Mouse (Mus musculus): ENCODE measurements around the gene Ints14.

Ints14 gene

DNA sequence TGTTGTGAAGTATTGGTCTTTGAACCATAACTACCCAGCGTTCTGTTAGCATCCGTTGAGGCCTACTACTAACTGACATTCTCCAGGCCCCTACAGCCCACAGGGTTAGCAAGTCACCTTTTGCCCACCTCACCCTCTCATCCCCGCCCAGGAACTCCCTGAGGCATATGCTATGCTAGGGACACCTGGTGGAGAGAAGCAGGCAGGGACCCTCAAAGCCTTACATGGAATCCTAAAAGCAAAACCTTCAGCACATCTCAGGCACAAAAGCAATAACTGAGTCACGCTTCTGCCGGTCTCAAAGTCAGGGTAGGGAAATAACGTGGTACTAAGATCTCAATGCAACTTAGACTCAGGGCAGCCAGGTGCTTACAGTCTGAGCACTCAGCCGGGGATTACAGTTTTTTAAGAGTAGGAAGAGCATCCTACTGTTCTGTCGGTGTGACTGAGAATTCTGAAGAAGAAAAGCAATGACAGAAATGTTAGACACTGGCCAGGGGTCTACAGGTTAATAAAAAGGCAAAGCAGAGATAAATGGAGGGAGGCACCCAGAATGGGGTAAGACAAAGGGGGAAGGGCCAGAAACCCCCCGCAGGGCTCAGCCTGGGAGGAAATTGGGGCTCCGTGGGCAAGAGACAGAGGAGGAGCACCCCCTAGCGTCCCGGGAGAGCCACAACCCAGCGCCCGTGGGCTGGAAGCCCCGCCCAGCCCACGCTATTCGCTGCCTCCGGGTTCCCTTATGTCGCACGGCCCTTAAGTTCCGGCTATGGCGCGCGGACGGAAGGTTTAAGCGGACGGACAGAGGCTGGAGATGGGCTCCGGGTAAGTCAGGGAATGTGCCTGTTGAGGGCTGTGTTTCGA, at the start of gene Ints14:
Gene Ints14 (plus strand): TSS at position 789 of the 861 bp plus-strand sequence.
- peak; percentile 98 for DNase-seq (ENCODE audit: low spot score)

DNA sequence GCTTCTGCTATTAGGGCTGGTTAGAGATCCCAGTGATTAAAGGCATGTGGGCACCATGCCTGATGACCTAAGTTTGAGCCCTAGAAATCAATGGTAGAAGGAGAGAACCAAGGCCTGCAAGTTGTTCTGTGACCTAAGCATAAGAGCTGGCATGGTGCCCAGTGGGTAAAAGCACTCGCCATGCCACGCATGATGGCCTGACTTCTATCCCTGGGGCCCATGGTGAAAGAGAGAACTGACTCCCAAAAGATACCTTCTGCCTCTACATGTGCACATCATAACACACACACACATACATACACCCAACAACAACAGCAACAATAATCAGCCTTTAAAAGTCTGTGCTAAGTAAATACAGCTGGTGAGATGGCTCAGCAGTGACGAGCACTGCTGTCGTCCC, 47.3 kb upstream of the Ints14 start:
- no peak for DNase-seq (ENCODE audit: low spot score)

DNA sequence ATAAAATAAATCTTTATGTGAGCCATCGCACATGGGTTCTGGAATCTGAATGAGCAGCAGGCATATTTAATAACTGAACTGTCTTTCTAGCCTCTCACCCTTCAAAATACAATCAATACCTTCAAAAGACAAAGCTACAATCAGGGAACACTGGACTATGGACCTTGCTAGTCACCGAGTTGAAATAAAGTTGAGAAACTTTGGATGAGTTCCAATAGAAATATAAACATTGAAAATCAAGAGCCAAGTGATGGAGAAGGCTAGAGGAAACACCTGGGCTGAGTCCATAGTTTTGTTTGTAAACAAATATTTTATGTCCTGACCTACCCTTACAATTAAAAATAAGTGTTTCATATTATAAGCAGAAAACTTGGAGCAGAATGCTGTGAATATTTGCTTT, 46.7 kb upstream of the Ints14 start:
- no peak for DNase-seq (ENCODE audit: low spot score)

DNA sequence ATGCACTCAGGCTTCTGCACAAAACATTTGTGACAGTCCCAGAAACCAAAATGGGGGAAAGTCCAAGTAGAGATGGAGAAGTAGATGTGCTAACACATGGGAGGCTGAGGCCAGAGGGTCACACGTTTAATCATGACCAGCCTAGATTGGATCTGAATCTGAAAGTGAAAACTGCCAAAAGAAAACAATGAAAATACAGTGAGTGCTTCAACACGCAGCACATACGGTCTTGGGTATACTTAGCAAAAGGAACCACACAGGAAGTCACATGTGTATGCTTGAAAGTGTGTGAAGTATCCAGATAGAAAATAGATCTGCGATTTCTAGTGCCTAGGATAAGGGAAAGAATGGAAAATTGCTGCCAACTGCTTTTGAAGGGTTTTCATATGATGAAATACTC, 46.1 kb upstream of the Ints14 start:
- no peak for DNase-seq (ENCODE audit: low spot score)

DNA sequence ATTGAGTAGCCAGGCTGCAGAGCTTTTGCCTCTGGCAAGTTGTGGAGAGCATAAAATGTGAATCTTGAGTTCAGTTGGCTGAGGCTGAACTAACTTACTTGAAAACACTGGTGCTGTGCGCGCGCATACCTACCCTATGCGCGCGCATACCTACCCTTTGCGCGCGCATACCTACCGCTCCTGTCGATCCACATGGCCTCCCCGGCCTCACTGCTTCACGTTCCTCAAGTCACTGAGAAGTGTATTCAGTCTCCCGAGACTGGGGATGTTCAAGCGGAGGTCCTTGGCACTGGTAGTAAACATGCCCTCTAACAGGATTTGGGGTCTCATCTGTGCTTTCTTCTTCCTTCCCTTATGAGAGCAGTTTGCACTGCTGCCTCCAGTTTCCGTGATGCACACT, 42.1 kb upstream of the Ints14 start:
- peak; percentile 80 for DNase-seq (ENCODE audit: low spot score)

DNA sequence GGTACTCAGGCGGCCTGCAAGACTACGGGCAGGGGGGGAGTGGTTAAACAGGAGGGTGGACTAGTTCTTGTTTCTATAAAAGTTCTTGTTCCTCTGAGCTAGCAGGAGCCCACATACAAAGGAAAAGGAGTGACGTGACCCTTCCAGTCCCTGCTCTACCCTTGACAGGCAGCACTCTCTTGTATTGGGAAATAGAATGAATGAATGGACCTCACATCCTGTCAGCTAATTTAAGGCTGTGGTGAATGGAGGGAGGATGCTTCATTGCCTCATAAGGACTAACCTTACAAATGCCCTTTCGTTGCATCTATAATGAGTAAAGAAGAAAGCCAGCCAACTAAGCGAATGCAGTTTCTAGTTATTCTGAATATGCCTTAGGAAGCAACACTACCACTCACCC, 34.9 kb upstream of the Ints14 start:
- DNase-seq (ENCODE audit: low spot score): no peak

DNA sequence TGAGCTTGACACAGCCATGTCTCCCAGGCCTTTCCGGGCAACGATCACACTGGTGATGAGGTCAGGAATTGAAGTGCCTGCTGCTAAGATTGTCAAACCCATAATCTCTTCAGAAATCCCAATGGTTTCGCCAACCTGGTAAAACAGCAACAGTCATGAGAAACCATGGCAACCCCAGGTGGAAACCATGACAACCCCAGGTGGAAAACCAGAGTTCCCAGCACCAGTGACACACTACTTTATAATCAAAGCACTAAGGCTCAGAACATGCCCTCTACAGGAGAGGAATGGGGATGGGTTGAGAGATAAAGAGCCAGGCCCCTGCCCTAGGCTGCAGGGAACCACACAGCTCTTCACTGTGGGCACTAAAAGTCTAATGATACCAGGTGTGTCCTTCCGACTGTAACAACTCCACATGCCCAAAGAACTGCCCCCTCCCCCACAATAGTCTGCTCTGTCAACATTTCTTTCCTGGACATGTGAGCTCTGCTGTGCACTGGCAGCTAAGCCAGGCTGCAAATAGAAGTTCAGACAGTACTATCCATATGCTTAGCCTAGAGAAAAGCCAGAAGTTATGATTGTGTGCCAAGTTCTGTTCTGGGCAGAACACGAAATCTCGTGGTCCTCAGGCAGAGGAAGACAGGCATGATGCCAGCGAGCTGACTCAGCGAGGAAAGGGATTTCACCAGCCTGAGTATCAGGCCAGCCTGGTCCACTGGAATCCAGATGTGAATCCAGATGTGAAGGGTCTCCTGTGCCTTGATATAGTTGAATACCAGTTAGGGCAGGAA, 34.3 kb upstream of the Ints14 start:
- no peak for DNase-seq (ENCODE audit: low spot score)

DNA sequence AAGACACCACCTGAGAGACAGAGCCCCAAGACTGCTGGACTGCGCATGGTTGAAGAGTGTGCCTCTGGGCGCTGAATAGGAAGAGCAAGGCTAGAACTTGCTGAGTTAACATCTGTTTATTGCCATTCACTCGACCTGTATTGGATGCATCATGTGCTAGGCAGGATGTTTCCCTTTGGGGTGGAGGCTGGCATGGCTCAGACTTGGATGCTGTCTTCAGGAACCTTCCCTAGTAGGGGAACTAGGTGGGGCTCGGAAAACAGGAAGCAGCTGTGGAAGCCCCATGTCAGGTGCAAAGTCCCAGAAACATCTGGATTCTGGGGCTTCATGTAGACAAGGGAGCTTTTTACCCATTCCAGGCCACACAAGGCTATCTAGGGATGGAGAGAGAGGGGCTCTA, 30.4 kb upstream of the Ints14 start:
- DNase-seq (ENCODE audit: low spot score): no peak

DNA sequence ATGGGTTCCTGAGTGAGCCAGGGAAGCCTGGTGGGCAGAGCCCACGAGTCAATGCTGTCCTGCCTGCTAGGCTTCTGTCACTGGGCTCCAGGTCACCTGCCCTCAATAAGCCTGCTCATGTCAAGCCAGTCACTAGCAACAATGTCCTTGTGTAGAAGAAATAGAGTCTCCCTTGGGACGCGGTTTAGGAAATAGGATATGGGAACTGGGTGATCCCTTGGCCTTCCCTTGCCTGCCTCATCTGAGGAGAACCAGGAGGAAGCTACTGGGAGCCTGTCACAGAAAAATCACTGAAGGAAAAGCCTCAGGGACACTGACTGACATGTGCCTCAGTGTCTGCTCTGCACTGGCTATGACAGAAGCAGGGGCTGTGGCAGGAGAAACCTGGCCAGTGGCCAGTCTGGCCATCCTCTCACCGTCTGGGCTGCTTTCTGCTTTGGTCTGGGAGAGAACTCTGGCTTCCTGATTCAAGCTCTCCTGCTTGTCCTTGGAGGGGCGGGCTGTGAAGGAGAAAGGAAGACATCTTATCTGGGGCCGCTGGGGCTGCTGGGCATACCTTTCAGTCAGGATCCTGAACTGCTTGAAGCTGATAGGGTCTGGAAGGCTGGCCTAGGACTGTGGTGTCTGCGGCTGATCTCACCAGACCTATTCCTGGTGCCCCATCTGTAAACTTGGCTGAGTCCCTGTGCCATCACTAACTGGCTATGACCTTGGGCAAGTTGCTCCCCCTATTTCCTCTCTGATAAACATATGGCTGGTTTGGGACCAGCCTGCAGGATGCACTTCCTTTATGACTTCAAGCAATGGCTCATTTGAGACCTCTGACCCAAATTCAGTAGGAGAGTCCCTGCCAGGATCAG, 28.7 kb upstream of the Ints14 start:
- DNase-seq (ENCODE audit: low spot score): no peak

DNA sequence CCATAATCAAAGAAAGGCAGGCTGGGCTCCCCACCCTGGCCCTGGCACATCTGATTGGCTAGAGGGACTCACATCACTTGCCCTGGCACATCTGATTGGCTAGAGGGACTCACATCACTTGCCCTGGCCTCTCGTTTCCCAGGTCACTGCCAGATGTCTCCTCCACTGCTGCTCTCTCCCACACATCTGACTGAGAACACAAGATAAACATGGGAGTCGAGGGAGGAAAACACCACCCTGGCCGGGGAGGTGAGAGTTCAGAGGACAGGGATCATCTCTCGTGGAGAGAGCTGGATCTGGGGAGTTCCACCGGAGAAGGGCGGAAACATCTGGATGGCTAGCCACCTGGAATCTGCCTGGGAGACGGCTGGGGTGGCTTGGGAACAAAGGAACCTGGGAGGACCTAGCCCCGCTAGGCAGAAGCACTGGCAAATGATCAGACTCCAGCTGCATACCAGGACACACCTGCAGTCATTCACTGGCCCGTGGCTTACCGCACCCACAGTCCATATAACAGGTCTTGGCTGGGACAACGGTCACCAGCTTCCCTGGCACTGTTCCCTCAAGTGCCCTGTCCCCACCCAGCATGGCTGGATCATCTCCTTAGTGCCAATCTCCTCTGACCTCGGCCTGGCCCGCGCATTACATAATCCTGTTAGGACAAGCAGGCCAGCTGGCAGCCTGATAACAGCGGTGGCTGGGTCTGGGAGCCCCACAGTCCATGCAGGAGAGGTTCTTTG, 26.5 kb upstream of the Ints14 start:
- peak; percentile 63 for DNase-seq (ENCODE audit: low spot score)

DNA sequence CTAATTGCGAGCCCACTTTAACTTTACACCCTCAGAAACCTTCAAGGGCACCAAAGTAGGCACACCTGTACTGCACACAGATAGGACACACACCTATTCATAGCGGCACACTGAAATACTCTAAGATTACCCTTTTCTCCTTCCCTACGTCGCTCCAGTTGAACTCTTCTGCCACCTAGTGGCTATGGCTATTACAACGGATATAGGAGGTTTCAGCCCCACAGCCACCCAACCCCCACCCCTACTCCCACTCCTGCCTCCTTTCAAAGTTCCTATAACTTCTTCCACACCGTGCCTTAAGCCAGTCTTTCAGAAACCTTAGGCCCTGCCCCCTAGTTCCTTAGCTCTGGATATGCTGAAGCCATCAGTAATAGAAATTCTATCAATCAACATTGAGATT, 24.2 kb upstream of the Ints14 start:
- peak; percentile 84 for DNase-seq (ENCODE audit: low spot score)

DNA sequence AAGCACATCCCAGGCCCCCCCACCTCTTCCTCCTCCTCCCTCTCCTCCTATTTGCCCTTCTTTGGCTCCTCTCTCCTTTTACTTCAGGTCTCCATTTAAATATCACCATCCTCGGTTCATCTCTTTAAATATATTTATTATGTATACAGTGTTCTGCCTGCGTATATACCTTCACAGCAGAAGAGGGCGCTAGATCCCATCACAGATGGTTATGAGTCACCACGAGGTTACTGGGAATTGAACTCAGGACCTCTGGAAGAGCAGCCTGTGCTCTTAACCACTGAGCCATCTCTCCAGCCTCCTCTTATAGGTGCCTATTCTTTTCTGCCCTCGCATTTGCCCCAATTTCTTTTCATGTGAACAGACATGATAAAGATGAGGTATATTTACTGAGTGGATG, 23.2 kb upstream of the Ints14 start:
- no peak for DNase-seq (ENCODE audit: low spot score)

DNA sequence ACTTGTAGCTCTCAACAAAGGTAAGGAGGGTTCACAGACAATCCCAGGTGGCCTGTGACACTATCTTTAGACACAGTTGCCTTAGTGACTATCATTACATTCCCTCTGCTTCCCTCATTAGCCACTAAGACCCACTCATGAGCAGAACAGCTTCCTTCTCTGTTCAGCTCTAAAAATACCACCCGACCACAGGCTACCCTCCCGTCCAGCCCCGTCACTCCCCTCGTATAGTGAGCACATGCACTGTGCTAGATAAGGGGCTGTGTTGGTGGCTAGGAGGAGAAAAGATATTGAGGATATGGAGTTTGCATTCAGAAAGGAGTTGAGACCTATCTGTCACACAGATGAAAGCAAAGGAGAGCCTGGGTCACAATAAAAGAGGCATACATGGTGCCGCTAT, 22.2 kb upstream of the Ints14 start:
- no peak for DNase-seq (ENCODE audit: low spot score)

DNA sequence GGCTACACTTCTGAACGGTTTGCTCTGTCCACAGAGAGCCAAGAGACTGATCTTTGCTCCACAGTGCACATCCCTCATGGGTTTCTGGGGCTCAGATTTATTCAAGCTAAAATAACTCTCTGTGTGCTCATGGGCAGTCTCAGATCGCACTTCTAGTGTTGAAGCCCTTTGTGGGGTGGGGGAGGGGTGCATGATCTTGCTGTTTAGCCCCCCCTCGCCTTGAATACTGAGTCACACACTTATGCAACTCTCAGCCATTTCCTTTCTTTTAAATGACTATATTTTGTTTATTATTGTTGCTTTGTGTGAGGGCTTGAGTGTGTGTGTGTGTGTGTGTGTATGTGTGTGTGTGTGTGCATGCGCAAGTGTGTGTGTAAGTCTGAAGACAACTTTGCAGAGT, 21.4 kb upstream of the Ints14 start:
- no peak for DNase-seq (ENCODE audit: low spot score)

DNA sequence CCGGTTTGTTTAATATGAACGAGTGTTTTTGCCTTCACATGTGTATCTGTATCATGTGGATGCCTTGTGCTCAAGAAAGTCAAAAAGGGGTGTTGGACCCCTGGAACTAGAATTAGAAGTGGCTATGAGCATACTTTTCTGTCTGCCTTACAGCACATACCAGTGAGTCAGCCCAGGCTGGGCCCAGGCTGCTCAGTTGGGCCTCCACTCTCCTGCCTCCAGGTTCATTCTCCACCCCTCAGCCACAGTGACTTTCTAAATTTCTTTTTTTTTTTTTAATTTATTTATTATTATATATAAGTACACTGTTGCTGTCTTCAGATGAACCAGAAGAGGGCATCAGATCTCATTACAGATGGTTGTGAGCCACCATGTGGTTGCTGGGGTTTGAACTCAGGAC, 20.9 kb upstream of the Ints14 start:
- no peak for DNase-seq (ENCODE audit: low spot score)

DNA sequence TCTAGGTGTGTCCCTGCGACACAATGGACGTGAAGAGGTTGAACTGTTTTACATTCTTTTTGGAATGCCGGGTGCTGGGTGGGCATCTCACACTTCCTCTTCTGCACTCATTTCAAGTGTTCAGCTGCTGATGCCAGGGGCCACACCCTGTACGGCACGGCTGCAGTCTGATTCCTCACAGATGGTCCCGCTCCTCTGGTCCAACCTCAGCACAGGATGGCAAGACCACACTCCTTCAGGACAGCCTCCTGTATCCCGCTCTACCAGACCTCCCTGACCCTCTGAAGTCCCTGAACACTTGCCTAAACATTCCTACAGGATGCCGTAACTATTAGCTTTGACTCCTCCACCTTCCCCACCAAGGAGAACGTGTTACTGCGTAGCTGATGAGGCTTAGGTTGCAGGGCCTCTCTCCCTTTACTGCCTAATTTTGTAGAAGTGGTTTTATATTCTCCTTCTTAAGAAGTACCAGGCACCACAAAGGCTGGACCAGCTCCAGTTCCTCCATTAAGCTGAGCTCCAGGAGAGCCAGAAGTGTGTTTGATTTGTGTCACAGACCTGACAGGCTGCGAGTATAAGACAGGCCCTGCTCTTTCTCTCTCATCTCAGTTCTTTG, 19.9 kb upstream of the Ints14 start:
- no peak for DNase-seq (ENCODE audit: low spot score)

DNA sequence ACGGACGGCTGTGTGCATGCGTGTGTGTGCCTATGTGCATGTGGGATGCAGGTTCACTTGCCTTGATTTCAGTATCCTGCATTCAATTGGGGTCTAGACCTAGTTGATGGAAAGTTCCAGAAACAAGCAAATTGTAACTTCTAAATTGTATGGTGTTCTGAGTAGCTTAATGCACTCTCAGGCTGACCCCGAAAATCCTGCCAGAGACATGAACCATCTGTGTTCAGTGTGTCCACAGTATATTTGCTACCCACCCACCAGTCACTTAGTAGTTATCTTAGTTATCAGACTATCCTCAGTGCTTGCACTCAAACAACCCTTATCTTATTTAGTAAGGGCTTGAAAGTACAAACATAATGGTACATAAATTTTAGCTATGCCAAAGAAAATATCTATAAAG, 19.1 kb upstream of the Ints14 start:
- no peak for DNase-seq (ENCODE audit: low spot score)

DNA sequence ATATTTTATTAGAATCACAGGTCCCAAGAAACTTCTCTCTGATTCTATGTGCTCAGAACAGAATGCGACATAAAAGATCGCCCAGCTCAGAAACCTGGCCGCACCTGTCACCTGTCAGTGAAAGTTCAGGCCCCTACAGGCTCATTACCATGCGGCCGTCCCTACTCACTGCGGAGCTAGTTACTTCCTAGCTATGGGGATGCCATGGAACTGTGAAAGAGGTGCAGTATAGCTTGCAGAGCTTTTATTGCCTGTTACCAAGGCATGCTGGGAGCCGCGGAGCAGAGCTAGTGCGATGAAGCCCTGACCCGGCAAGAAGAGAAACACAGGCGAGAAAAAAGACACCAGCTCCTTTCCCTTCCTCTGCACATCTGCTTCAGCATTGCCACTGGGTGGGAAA, 16.7 kb upstream of the Ints14 start:
- no peak for DNase-seq (ENCODE audit: low spot score)

DNA sequence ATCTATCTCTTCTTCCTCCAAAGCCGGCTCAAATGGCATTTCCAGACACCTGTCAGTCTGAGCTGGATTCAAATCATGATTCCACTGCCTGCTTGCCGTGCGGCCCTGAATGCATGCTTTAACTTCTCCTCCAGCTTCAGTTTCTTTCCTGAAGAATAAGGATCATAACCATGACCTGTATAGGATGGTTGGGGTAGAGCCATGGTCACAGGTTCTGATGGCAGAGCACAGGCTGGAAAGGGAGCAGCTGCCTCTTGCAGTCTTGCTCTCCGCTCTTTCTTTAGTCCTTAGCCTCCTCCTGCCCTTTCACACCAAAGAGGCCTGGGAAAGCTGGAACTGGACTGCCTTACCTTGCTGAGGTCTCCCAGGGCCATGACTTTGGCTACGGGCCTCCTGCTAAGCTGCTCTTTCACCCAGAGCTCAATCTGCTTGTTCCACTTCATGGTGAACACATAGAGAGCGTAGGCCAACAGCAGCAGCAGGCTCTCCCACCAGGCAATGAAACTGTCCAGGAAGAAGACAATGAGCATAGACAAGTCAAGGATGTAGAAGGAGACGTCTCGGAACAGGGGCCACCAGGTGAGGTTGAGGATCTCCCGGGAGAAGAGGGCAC, 13.1 kb upstream of the Ints14 start:
- DNase-seq (ENCODE audit: low spot score): no peak

DNA sequence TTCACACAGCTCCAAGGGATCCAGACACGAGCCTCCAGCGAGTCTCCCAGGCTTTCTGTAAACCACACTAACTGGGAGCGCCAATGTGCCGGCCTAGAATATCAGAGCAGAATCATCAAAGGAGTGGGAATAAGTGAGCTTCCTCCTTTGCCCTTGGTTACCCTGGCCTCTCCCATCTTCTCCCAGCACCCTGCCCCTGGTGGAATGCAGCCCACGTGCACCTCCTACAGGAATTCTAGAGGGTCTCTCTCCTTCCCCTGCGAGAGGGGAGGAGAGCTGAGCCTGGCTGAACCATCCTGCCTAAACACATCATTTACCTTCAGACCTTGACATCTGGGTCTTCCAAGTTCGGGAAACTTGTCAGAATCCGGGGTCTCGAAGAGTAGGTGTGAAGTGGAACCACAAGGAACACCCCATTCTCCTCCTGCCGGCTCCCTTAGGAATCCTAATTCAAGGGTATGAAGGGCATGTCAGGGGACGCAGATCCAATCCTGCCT, 9.5 kb upstream of the Ints14 start, which contains the start of gene Slc24a1:
Gene Slc24a1 (minus strand): TSS at position 447 of the 497 bp plus-strand sequence.
- DNase-seq (ENCODE audit: low spot score): no peak

DNA sequence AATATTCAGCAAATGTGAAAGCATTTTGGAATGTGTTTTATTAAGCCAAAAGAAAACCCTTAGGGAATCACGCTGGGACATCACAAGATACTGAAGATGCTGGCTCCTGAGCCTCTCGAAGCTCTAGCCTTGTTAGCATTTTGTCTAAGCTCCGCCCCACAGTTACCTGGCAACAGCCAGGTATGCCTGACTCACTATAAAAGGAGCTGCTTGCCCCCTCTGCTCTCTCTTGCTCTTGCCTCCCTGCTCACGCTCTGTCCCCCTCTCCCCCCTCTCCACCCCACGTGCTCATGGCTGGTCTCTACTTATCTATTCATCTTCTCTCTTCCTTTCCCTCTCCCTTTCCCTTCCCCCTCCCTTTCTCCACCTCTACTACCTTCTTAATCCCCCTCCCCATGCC, 8.7 kb upstream of the Ints14 start:
- DNase-seq (ENCODE audit: low spot score): no peak
